Mouse (Mus musculus): ENCODE measurements at regions not wholly inside any gene's neighbourhood (a gene's known extent, or its start where the extent isn't known, plus 50 kb on each side); places are given as distances from the start of the nearest gene placed in this dataset.

DNA sequence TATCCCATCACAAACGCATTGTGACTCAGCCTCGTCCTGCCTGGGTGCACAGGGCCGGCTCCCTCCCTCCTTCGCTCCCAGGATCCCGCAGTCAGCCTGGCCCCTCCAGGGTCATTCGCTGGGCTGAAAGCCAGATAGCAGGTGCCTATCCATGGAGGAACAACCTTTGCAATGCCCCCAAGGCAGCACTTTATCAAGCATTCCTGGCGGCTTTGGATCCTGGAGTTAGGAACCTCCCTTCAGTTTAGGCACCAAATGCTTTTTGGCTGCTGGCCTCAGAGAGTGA is 143.9 kb upstream of the Gli2 start:
- TF ChIP-seq CTCF (IDR thresholded peaks at IDR 0.05; ENCODE audit: low read depth, low read length) = no peak
- no peak for TF ChIP-seq POLR2A (IDR thresholded peaks at IDR 0.05; ENCODE audit: extremely low read depth, insufficient read depth, low read length)
- 27% methylated on average over 7 of the region's 7 CpGs for WGBS
- Histone ChIP-seq H3K9ac (ENCODE audit: low read depth, low read length) (no peak overlapping the region), H3K27me3 (ENCODE audit: control insufficient read depth, insufficient read depth, low read length) (peaks cover 2% of the 10 kb centered on the region; the same call in 1 of the 2 replicates), H3K36me3 (ENCODE audit: control insufficient read depth, insufficient read depth, low read length) (no peaks in the 10 kb centered on the region), H3K4me3 (ENCODE audit: insufficient read depth, low read depth, low read length) (no peak overlapping the region), H3K4me1 (ENCODE audit: control insufficient read depth, insufficient read depth, low read length) (no peaks in the 10 kb centered on the region; the same call in 1 of the 2 replicates), H3K27ac (replicated peaks; ENCODE audit: insufficient read depth, low read depth, low read length) (no peak overlapping the region), H3K79me2 (ENCODE audit: control insufficient read depth, insufficient read depth, low read length) (no peaks in the 10 kb centered on the region)
- DNase-seq (ENCODE audit: extremely low read depth, low read depth, low spot score) = no peak

DNA sequence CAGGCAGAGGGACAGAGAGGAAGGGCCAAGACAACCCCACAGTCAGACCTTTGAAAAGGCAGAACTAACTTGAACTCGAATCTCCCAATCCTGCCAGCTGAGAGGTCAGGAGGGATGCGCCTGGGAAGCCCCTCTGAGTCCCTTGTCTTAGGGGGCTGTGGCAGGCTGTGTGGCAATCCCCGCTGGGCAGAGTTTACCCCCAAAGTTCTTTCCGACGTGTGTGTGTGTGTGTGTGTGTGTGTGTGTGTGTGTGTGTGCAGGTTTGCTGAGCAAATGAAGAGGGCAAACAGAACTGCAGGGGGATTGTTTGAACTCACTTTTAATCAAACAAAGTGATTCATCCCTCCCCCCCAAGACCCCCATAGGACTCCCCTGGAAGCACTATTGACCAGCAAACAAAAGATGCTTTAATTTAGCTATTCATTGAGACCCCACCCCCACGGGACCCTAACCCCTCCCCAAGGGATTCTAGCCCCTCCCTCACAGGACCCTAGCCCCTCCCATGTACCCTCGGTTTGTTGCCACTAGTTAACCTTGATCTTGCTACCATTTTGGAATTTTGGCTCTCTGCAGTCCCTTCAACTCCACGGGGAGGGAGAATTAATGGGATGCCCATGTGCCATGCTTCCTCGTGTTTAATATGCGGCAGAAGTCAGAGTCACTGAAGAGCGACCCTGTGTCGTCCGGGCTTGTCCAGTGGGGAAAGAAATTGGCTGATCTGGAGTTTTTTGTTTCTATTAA is 143.4 kb upstream of the Gli2 start:
- TF ChIP-seq POLR2A (IDR thresholded peaks at IDR 0.05; ENCODE audit: extremely low read depth, insufficient read depth, low read length) (no peak), CTCF (IDR thresholded peaks at IDR 0.05; ENCODE audit: low read depth, low read length) (no peak)
- no peak for DNase-seq (ENCODE audit: extremely low read depth, low read depth, low spot score)

DNA sequence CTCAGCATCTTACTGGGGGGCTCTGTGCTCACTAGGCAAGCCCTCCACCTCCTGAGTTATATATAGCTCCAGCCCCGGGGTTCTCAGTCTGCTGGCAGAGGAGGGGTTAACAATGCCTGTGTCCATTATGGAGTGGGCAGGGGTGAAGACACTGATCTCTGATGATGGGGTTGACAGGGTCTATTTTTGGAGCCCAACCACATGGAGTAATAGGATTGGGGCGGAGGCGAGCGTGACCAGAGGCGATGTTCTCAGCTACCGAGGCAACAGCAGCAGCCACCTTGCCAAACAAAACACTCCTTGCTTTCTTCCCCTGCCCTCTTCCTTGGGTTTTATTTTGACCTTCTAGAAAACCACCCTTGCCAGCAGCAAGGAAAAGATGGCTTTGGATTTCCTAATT is 141.1 kb upstream of the Gli2 start:
- H3K9ac ChIP-seq (ENCODE audit: low read depth, low read length) = no peak overlapping the region
- no peak overlapping the region for H3K4me3 ChIP-seq (ENCODE audit: insufficient read depth, low read depth, low read length)
- no peaks in the 10 kb centered on the region for H3K79me2 ChIP-seq (ENCODE audit: control insufficient read depth, insufficient read depth, low read length)
- WGBS = 79% methylated on average over 6 of the region's 6 CpGs
- H3K27ac ChIP-seq (replicated peaks; ENCODE audit: insufficient read depth, low read depth, low read length) = no peak overlapping the region
- no peaks in the 10 kb centered on the region for H3K36me3 ChIP-seq (ENCODE audit: control insufficient read depth, insufficient read depth, low read length)
- peaks cover 5% of the 10 kb centered on the region for H3K27me3 ChIP-seq (ENCODE audit: control insufficient read depth, insufficient read depth, low read length)
- H3K4me1 ChIP-seq (ENCODE audit: control insufficient read depth, insufficient read depth, low read length) = peaks cover 9% of the 10 kb centered on the region
- TF ChIP-seq CTCF (IDR thresholded peaks at IDR 0.05; ENCODE audit: low read depth, low read length) (no peak), POLR2A (IDR thresholded peaks at IDR 0.05; ENCODE audit: extremely low read depth, insufficient read depth, low read length) (no peak)
- no peak for DNase-seq (ENCODE audit: extremely low read depth, low read depth, low spot score)

More for the DNA sequence above, 143.4 kb upstream of the Gli2 start:
- Histone ChIP-seq H3K36me3 (ENCODE audit: control insufficient read depth, insufficient read depth, low read length) (no peaks in the 10 kb centered on the region), H3K9ac (ENCODE audit: low read depth, low read length) (no peak overlapping the region), H3K4me3 (ENCODE audit: insufficient read depth, low read depth, low read length) (no peak overlapping the region), H3K4me1 (ENCODE audit: control insufficient read depth, insufficient read depth, low read length) (no peaks in the 10 kb centered on the region; the same call in 1 of the 2 replicates), H3K27ac (replicated peaks; ENCODE audit: insufficient read depth, low read depth, low read length) (no peak overlapping the region), H3K27me3 (ENCODE audit: control insufficient read depth, insufficient read depth, low read length) (peaks cover 2% of the 10 kb centered on the region; the same call in 1 of the 2 replicates), H3K79me2 (ENCODE audit: control insufficient read depth, insufficient read depth, low read length) (no peaks in the 10 kb centered on the region)
- WGBS = 23% methylated on average over 13 of the region's 13 CpGs

DNA sequence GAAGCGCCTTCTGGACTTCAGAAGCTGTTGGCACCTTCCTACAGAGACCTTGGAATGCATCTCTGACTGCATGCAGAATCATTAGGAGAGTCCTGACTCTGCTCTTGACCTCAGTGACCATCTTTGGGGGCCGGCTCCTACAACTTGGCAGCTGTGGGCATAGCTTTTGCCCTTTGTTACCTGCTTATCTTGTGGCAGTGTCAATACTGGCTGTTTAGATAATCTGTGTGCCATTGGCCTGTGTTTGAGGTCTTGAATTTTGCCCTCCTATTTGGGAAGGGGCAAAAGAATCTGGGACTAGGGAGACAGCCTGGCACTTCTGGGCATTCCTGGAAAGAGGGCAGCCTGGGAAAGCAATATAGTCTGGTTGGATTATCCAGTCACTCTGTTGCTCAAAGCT is 137.8 kb upstream of the Gli2 start:
- no peak overlapping the region for H3K9ac ChIP-seq (ENCODE audit: low read depth, low read length)
- no peak overlapping the region for H3K27ac ChIP-seq (replicated peaks; ENCODE audit: insufficient read depth, low read depth, low read length)
- peaks cover 9% of the 10 kb centered on the region for H3K4me1 ChIP-seq (ENCODE audit: control insufficient read depth, insufficient read depth, low read length)
- TF ChIP-seq CTCF (IDR thresholded peaks at IDR 0.05; ENCODE audit: low read depth, low read length) = no peak
- TF ChIP-seq POLR2A (IDR thresholded peaks at IDR 0.05; ENCODE audit: extremely low read depth, insufficient read depth, low read length) = no peak
- H3K4me3 ChIP-seq (ENCODE audit: insufficient read depth, low read depth, low read length) = no peak overlapping the region
- no peaks in the 10 kb centered on the region for H3K79me2 ChIP-seq (ENCODE audit: control insufficient read depth, insufficient read depth, low read length)
- peaks cover 9% of the 10 kb centered on the region for H3K27me3 ChIP-seq (ENCODE audit: control insufficient read depth, insufficient read depth, low read length)
- DNase-seq (ENCODE audit: extremely low read depth, low read depth, low spot score) = peak; percentile 94
- H3K36me3 ChIP-seq (ENCODE audit: control insufficient read depth, insufficient read depth, low read length) = no peaks in the 10 kb centered on the region
- WGBS = 14% methylated on average over 2 of the region's 2 CpGs

DNA sequence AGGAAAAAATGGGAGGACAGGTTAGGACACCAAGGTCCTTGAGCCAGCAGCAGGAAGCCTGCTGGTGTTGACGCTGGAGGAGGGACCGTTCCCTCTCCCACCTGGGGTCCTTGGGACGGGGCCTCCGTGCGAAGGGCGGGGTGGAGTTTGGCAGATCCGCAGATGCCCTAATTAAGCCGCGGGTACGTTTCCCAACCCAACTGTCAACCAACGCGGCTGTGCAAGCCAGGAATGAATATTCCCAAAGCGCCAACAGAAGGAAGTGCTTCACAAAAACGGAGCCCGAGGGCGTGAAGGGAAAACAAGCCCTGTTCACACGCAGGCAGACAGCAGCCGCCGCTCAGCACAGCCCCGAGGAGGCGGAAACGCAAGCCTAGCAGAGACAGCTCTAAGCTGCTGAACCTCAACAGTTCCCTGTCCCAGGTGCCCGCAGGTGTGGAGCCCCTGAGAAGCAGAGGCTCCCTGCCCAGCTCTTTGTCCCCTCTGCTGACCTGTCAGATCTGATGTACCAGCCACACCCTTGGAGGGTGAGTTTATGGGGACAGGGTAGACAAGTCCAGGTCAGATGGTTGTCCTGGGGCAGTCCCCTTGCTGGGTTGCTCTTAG is 136.1 kb upstream of the Gli2 start:
- DNase-seq (ENCODE audit: extremely low read depth, low read depth, low spot score) = no peak
- H3K9ac ChIP-seq (ENCODE audit: low read depth, low read length) = no peak overlapping the region
- no peak for TF ChIP-seq POLR2A (IDR thresholded peaks at IDR 0.05; ENCODE audit: extremely low read depth, insufficient read depth, low read length)

DNA sequence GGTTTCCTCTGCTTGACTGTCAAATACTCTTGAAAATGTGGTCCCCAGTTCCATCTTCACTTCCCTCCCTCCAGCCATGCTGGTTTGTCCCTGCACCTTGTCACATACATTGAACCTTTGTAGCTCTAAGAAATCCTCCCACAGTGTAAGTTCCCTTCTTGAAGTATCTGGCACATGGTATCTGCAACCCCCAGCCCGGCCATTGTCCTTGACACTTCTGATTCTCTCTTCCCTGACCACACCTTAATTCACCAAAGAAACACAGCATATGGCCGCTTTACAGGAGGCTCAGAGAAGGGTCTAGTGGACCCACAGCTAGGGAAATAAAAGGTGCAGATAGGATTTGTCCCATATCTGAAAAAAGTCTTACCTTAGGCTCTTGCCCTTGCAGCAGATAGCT is 133.9 kb upstream of the Gli2 start:
- Histone ChIP-seq H3K9ac (ENCODE audit: low read depth, low read length) (no peak overlapping the region), H3K36me3 (ENCODE audit: control insufficient read depth, insufficient read depth, low read length) (no peaks in the 10 kb centered on the region), H3K27ac (replicated peaks; ENCODE audit: insufficient read depth, low read depth, low read length) (no peak overlapping the region), H3K79me2 (ENCODE audit: control insufficient read depth, insufficient read depth, low read length) (no peaks in the 10 kb centered on the region), H3K4me1 (ENCODE audit: control insufficient read depth, insufficient read depth, low read length) (peaks cover 9% of the 10 kb centered on the region), H3K27me3 (ENCODE audit: control insufficient read depth, insufficient read depth, low read length) (peaks cover 15% of the 10 kb centered on the region), H3K4me3 (ENCODE audit: insufficient read depth, low read depth, low read length) (no peak overlapping the region)
- 97% methylated on average over 2 of the region's 2 CpGs for WGBS
- TF ChIP-seq POLR2A (IDR thresholded peaks at IDR 0.05; ENCODE audit: extremely low read depth, insufficient read depth, low read length) = no peak
- no peak for TF ChIP-seq CTCF (IDR thresholded peaks at IDR 0.05; ENCODE audit: low read depth, low read length)
- DNase-seq (ENCODE audit: extremely low read depth, low read depth, low spot score) = no peak

More for the DNA sequence above, 136.1 kb upstream of the Gli2 start:
- Histone ChIP-seq H3K27me3 (ENCODE audit: control insufficient read depth, insufficient read depth, low read length) (peaks cover 9% of the 10 kb centered on the region), H3K4me3 (ENCODE audit: insufficient read depth, low read depth, low read length) (no peak overlapping the region), H3K4me1 (ENCODE audit: control insufficient read depth, insufficient read depth, low read length) (peaks cover 9% of the 10 kb centered on the region), H3K79me2 (ENCODE audit: control insufficient read depth, insufficient read depth, low read length) (no peaks in the 10 kb centered on the region), H3K27ac (replicated peaks; ENCODE audit: insufficient read depth, low read depth, low read length) (no peak overlapping the region), H3K36me3 (ENCODE audit: control insufficient read depth, insufficient read depth, low read length) (no peaks in the 10 kb centered on the region)
- WGBS = 5% methylated on average over 23 of the region's 23 CpGs
